Mouse (Mus musculus) layer of hippocampus, adult 6 months (tissue): ENCODE measurements around the gene Olfr1204. TPM values are rescaled to one million over a fixed set of nuclear protein-coding genes. Genes with fewer than 3 reads are reported as not detected.

Experiments used
- long read RNA-seq, 2 experiments: library from polyadenylated mRNA; unstranded; transcript quantifications; one replicate each; pipeline ENCODE4 v2.0.0; 2019 to 2020
- polyA plus RNA-seq: library from polyadenylated mRNA; unstranded; fragments of <200 nt; fragmentation: Nextera tagmentation; gene quantifications from 2 replicates; pipeline ENCODE4 v1.2.3, GENCODE M21; 2021

The Olfr1204 gene
- polyA plus RNA-seq: not detected in 2 replicates
- long read RNA-seq, experiment 1: 0 reads
- long read RNA-seq, experiment 2: 0 reads

GRCm38 (mm10) chr2:88848992-88849391 lies at the start of gene Olfr1204:
Olfr1204 (plus strand) TSS chr2:88849292.

GRCm38 (mm10) chr2:88814196-88814595 lies 34.9 kb upstream of the Olfr1204 start, which contains the start of gene Olfr1202:
Olfr1202 (plus strand) TSS chr2:88814496.

GRCm38 (mm10) chr2:88829437-88829836 lies 19.7 kb upstream of the Olfr1204 start, which contains the start of gene Olfr1205:
Olfr1205 (plus strand) TSS chr2:88829737.

GRCm38 (mm10) chr2:88862931-88863330 lies 13.8 kb downstream of the Olfr1204 start, which contains the start of gene Olfr1206:
Olfr1206 (plus strand) TSS chr2:88863231.

GRCm38 (mm10) chr2:88902211-88902610 lies 53.1 kb downstream of the Olfr1204 start, which contains the start of gene Olfr1208:
Olfr1208 (minus strand) TSS chr2:88902311.

Other genes starting within 250 kb of the Olfr1204 start
- gene Olfr1191-ps1, start 208.8 kb upstream of the Olfr1204 start, polyA plus RNA-seq: not detected in 2 replicates
- not detected in 2 replicates for gene Olfr1192-ps1, start 200.8 kb upstream of the Olfr1204 start, polyA plus RNA-seq
- not detected in 2 replicates for gene Olfr1193, start 173.7 kb upstream of the Olfr1204 start, polyA plus RNA-seq
- gene Olfr1195, start 160.1 kb upstream of the Olfr1204 start, polyA plus RNA-seq: not detected in 2 replicates
- gene Olfr1196, start 144.7 kb upstream of the Olfr1204 start, polyA plus RNA-seq: not detected in 2 replicates
- not detected in 2 replicates for gene Olfr1197, start 116.9 kb upstream of the Olfr1204 start, polyA plus RNA-seq
- gene Olfr1198, start 97.9 kb upstream of the Olfr1204 start, polyA plus RNA-seq: not detected in 2 replicates
- not detected in 2 replicates for gene Olfr1199, start 88.8 kb upstream of the Olfr1204 start, polyA plus RNA-seq
- not detected in 2 replicates for gene Olfr1200, start 78.8 kb upstream of the Olfr1204 start, polyA plus RNA-seq
- not detected in 2 replicates for gene Olfr1201, start 56.3 kb upstream of the Olfr1204 start, polyA plus RNA-seq
- not detected in 2 replicates for gene Olfr1202, start 34.8 kb upstream of the Olfr1204 start, polyA plus RNA-seq
- gene Olfr1205, start 19.6 kb upstream of the Olfr1204 start, polyA plus RNA-seq: not detected in 2 replicates
- gene Olfr1206, start 13.9 kb downstream of the Olfr1204 start, polyA plus RNA-seq: not detected in 2 replicates
- not detected in 2 replicates for gene Olfr1208, start 53.0 kb downstream of the Olfr1204 start, polyA plus RNA-seq
- not detected in 2 replicates for gene Olfr1209, start 65.9 kb downstream of the Olfr1204 start, polyA plus RNA-seq
- gene Olfr1211, start 88.8 kb downstream of the Olfr1204 start, polyA plus RNA-seq: not detected in 2 replicates
- not detected in 2 replicates for gene Olfr1212, start 104.7 kb downstream of the Olfr1204 start, polyA plus RNA-seq
- gene Gm13762, start 131.0 kb downstream of the Olfr1204 start, polyA plus RNA-seq: not detected in 2 replicates
- gene Olfr1214, start 143.4 kb downstream of the Olfr1204 start, polyA plus RNA-seq: not detected in 2 replicates
- gene Olfr1215, start 157.7 kb downstream of the Olfr1204 start, polyA plus RNA-seq: not detected in 2 replicates
- gene Olfr1216, start 169.0 kb downstream of the Olfr1204 start, polyA plus RNA-seq: not detected in 2 replicates
- not detected in 2 replicates for gene Olfr1217, start 182.8 kb downstream of the Olfr1204 start, polyA plus RNA-seq
- gene Olfr1218, start 211.9 kb downstream of the Olfr1204 start, polyA plus RNA-seq: not detected in 2 replicates
- not detected in 2 replicates for gene Olfr1219, start 234.2 kb downstream of the Olfr1204 start, polyA plus RNA-seq